Mouse (Mus musculus): ENCODE measurements at regions not wholly inside any gene's neighbourhood (a gene's known extent, or its start where the extent isn't known, plus 50 kb on each side); places are given as distances from the start of the nearest gene placed in this dataset.
"Not testable (repeated sequence)": the region's sequence is repeated elsewhere in the genome, so short reads cannot be mapped to it uniquely, and the experiment has no call there.

DNA sequence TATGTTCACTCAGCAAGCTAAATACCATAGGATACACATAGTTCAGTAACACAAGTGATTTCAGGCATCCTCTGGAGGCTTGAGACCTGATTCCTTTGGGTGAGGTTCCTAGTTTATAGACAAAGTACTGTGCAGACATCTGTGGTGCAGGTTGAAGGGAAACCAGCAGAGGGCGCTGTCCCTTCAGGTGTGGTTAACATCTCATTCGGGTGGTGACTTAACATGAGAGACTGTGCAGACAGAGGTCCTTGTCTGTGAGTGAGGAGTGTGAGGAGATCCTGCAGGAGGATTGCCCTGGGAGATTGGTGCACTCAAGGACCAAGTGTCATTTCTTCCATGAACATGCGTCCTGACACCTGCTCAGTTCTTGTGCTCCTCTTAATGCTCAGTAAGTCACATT is 637.8 kb downstream of the Dad1 start:
- TF ChIP-seq CTCF (IDR thresholded peaks at IDR 0.05; ENCODE audit: borderline replicate concordance, insufficient read depth, low read length); POLR2A (IDR thresholded peaks at IDR 0.05; ENCODE audit: low read depth, low read length): not testable (repeated sequence)
